Mouse (Mus musculus) liver, embryonic 14.5 days (tissue): ENCODE measurements around the gene Oxgr1. TPM values are rescaled to one million over a fixed set of nuclear protein-coding genes. Genes with fewer than 3 reads are reported as not detected.

ENCODE experiments used
- ATAC-seq: fragments of 200-750 bp; cut with Nextera tagmentation; 2 replicates; pipeline ENCODE4 v1.8.0; 2017; ENCODE audit warnings: moderate number of reproducible peaks, mild to moderate bottlenecking, moderate library complexity; ENCODE audit not compliant: insufficient read depth
- DNase-seq, 3 experiments: peaks; one replicate each; pipeline ENCODE4 v3.0.0-alpha.2; 2012 to 2013; ENCODE audit warnings: low read depth in 3 of 3, low spot score in 3 of 3
- H3K27ac ChIP-seq: fragments of 300-500 bp; sonication (generic); 2 replicates; pipeline ENCODE4 v1.5.1; 2014; ENCODE audit warnings: moderate library complexity, mild to moderate bottlenecking, control low read depth, inconsistent platforms
- H3K27me3 ChIP-seq: fragments of 300-500 bp; sonication (generic); 2 replicates; pipeline ENCODE4 v1.6.1; 2014; ENCODE audit warnings: mild to moderate bottlenecking, low read length, moderate library complexity; ENCODE audit not compliant: control insufficient read depth, insufficient read depth
- H3K36me3 ChIP-seq: fragments of 300-500 bp; sonication (generic); replicated peaks from 2 replicates; pipeline ENCODE4 v1.6.1; 2014; ENCODE audit warnings: low read depth; ENCODE audit not compliant: control insufficient read depth, insufficient read depth
- H3K4me1 ChIP-seq, 2 experiments: fragments of 200-500 bp in 1 of 2; fragments of 300-500 bp in 1 of 2; sonication (generic) in 1 of 2; replicated peaks; 2 replicates each; pipeline ENCODE4 v1.6.1; 2012 to 2014; ENCODE audit warnings: antibody characterized with exemption in 1 of 2, inconsistent platforms in 1 of 2, low read length in 1 of 2; ENCODE audit not compliant: control insufficient read depth in 2 of 2, insufficient read depth in 2 of 2
- H3K4me2 ChIP-seq: fragments of 300-500 bp; sonication (generic); 2 replicates; pipeline ENCODE4 v1.6.1; 2014; ENCODE audit warnings: low read depth, mild to moderate bottlenecking, control low read depth, moderate library complexity
- H3K4me3 ChIP-seq, 2 experiments: fragments of 200-500 bp in 1 of 2; fragments of 300-500 bp in 1 of 2; sonication (generic) in 1 of 2; 2 replicates each; pipeline ENCODE4 v1.5.1; 2012 to 2014; ENCODE audit warnings: low read depth in 2 of 2, low read length in 2 of 2, mild to moderate bottlenecking in 2 of 2, control low read depth in 1 of 2, inconsistent platforms in 1 of 2, moderate library complexity in 1 of 2; ENCODE audit not compliant: insufficient read depth in 1 of 2
- H3K9ac ChIP-seq: fragments of 300-500 bp; sonication (generic); replicated peaks from 2 replicates; pipeline ENCODE4 v1.6.1; 2014; ENCODE audit warnings: mild to moderate bottlenecking, control low read depth, moderate library complexity
- H3K9me3 ChIP-seq: fragments of 300-500 bp; sonication (generic); 2 replicates; pipeline ENCODE4 v1.6.1; 2016; ENCODE audit warnings: low read length, mixed read lengths; ENCODE audit not compliant: control insufficient read depth
- CTCF ChIP-seq: IDR thresholded peaks from 2 replicates; pipeline ENCODE4 v1.5.1; 2016; ENCODE audit warnings: antibody characterized with exemption, low read depth, control low read depth
- EP300 ChIP-seq: IDR thresholded peaks from 2 replicates; pipeline ENCODE4 v1.6.1; 2016; ENCODE audit warnings: antibody characterized with exemption, low read depth
- WGBS: fragments of 180-500 bp; shearing (Covaris S2); extraction: QIAGEN DNeasy Blood & Tissue Kit; methylation state at CpG from one replicate; pipeline ENCODE4 v1.1.7; 2014; ENCODE audit not compliant: insufficient replicate concordance; 5-methylcytosine and 5-hydroxymethylcytosine counted together
- polyA plus RNA-seq, 2 experiments: library from polyadenylated mRNA; depleted of rRNA in 1 of 2; stranded (reverse) in 1 of 2; unstranded in 1 of 2; fragments of >200 nt; fragmentation: Nextera tagmentation in 1 of 2; extraction: Ambion mirVana in 1 of 2; gene quantifications; 2 replicates each; pipeline versions ENCODE4 v1.2.1 to v1.2.3; 2012 to 2014

Oxgr1 gene
- not detected in 2 replicates for polyA plus RNA-seq (2012; rRNA removed)
- polyA plus RNA-seq (2014; fragmentation: Nextera tagmentation; extraction: Ambion mirVana), result not detected in 2 replicates

DNA sequence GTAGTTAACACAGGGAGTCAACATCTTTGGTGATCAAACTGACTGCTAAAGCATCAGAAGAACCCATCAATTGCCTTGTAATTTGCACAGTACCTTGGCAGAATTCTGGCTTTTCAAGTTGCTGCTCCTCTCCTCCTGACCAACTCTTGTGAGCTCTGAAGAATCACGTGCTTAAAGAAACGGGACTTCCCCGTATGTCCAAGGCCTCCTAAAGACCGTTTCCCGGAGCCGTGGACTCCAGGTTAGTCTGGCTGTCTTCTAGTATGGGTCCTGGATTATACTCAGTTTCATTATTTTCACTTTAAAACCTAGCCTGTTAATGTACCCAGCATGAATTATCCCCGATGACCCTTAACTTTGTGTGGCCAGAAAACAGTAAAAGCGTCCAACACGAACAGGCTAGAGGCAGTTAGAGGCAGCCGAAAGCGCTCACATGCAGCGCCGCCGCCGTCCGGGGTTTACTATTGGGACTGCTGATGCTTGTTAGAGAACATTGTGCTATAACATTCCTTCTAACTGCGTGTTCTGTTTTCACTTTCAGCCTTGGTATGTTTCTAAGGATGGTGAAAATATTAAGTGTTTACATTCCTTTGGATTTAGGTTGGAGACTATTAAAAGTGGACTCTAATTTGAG is at the start of gene Oxgr1:
Oxgr1 (minus strand) TSS at position 249 of the 634 bp plus-strand sequence.
- Histone ChIP-seq H3K9me3 (no peaks in the 10 kb centered on the region), H3K4me3 (no peak within 1 kb of the TSS), H3K27ac (no peak within 1 kb of the TSS), H3K9ac (no peak within 1 kb of the TSS), H3K4me1 (no peaks in the 10 kb centered on the region), H3K36me3 (no peaks in the 10 kb centered on the region), H3K27me3 (no peaks in the 10 kb centered on the region), H3K4me2 (no peak within 1 kb of the TSS)
- ATAC-seq, result no peak
- DNase-seq, result no peak
- WGBS, result 75% methylated on average over 17 of the region's 17 CpGs
- TF ChIP-seq EP300 (no peak), CTCF (no peak)

DNA sequence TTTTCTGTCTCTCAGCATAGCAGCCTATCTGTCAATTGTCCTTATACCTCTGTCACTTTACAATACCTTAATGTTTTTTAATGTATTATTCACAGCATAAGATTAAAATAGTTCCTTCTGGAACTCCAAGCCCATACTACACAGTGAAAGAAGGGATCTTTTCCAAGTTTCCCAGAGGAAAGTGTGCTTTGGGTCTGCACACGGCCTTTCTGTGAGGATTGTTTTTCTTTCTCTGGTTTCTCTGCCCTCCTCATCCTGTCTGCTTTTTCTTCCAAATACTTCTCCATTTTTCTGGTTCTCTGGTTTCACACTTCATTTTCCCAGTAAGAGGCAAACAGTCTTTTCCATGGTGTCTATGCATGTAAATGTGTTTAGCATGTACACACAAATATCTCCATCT is 48.2 kb upstream of the Oxgr1 start:
- no peak for DNase-seq
- Histone ChIP-seq H3K4me3 (no peak overlapping the region), H3K9ac (no peak overlapping the region), H3K4me2 (no peak overlapping the region), H3K36me3 (no peaks in the 10 kb centered on the region), H3K27me3 (no peaks in the 10 kb centered on the region), H3K4me1 (no peaks in the 10 kb centered on the region), H3K27ac (no peak overlapping the region), H3K9me3 (no peaks in the 10 kb centered on the region)
- no peak for ATAC-seq
- TF ChIP-seq CTCF (no peak), EP300 (no peak)
- 21% methylated on average over 1 of the region's 1 CpGs for WGBS

- H3K9ac ChIP-seq, result no peak overlapping the region
- DNase-seq (no peak), ATAC-seq (no peak)
- H3K4me2 ChIP-seq, result no peak overlapping the region
- no peaks in the 10 kb centered on the region for H3K27me3 ChIP-seq
- H3K27ac ChIP-seq, result no peak overlapping the region
- H3K4me3 ChIP-seq, result no peak overlapping the region
- H3K4me1 ChIP-seq, result no peaks in the 10 kb centered on the region
- TF ChIP-seq EP300, result no peak
- TF ChIP-seq CTCF, result no peak
- 63% methylated on average over 14 of the region's 14 CpGs for WGBS
- H3K9me3 ChIP-seq, result no peaks in the 10 kb centered on the region
- no peaks in the 10 kb centered on the region for H3K36me3 ChIP-seq
Measured at GRCm38 (mm10) chr14:120089649-120090360, 47.6 kb upstream of the Oxgr1 start.

DNA sequence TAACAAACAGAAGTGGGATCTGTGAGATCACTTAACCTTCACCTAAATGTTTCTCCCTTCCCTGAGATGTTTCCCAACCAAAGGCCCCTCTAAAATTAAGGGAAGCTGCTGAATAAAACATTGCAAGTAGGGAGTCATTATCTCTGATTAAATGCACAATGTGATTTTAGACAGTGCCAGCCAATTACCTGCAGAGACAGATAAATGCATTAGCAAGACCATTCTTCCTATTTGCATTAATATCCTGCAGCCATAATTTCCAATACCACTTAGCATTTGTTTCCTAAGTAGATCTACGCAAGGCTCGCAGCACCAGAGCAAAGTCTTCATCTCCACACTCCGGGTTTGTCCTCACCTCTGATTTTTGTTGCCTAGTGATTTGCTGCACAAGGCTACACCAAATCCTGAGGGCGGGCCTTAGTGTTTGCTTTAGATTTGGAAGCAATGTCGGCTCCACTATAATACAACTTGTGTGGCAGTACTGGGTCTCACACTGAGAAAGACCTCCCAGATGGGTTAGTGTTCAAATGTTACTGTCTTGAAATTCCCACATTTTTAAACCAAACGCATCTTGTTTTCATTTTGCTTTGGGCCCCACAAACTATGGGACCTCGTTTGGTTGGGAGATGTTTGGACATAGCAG is 46.9 kb upstream of the Oxgr1 start:
- ATAC-seq (no peak), DNase-seq (no peak)
- WGBS, result 70% methylated on average over 7 of the region's 7 CpGs
- TF ChIP-seq EP300, result no peak
- TF ChIP-seq CTCF, result no peak
- no peaks in the 10 kb centered on the region for H3K4me1 ChIP-seq
- no peaks in the 10 kb centered on the region for H3K36me3 ChIP-seq
- H3K4me2 ChIP-seq, result no peak overlapping the region
- H3K9ac ChIP-seq, result no peak overlapping the region
- no peak overlapping the region for H3K27ac ChIP-seq
- H3K4me3 ChIP-seq, result no peak overlapping the region
- H3K27me3 ChIP-seq, result no peaks in the 10 kb centered on the region
- H3K9me3 ChIP-seq, result no peaks in the 10 kb centered on the region

DNA sequence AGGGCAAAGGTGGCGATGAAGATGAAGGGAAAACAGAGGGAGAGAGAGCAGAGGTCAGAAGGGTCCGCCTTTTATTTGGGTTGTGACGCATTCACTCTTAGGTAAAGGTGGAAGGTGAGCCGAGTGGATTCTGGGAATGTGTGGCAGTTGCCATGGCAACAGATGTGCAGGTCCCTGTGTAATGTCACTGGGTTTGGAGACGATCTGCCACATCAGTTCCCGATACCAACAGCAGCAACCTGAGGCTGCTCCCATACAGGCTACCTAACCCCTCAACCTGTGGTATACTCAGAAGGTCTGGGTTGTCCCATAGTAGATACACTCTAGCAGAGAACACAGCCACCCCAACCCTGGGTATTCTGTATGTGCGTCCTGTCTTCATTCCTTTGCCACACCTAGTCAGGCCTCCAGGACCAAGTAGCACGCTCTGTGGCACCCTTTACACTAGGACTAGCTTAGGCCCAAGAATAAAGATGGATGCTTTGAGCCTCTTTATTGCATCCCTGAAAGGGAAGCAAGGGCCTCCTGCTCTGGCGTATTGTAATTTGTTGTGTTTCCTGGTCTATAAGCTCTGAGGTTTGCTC is 41.9 kb upstream of the Oxgr1 start:
- H3K27me3 ChIP-seq, result no peaks in the 10 kb centered on the region
- no peak overlapping the region for H3K4me3 ChIP-seq
- H3K36me3 ChIP-seq, result no peaks in the 10 kb centered on the region
- ATAC-seq (no peak), DNase-seq (no peak)
- H3K4me2 ChIP-seq, result no peak overlapping the region
- no peaks in the 10 kb centered on the region for H3K9me3 ChIP-seq
- TF ChIP-seq EP300 (no peak), CTCF (no peak)
- H3K27ac ChIP-seq, result no peak overlapping the region
- H3K9ac ChIP-seq, result no peak overlapping the region
- H3K4me1 ChIP-seq, result no peaks in the 10 kb centered on the region
- 67% methylated on average over 9 of the region's 9 CpGs for WGBS
